8 mouse cellular contexts compared by ENCODE assay signal in genomic region chr13:36116520-36117142, GRCm38 (mm10). TPM values are rescaled to one million over a fixed set of nuclear protein-coding genes. Genes with fewer than 3 reads are reported as not detected.
DNase-seq lines count a peak whose midpoint lies in the region; ATAC-seq and TF ChIP-seq lines count a peak whose summit lies in the region.

No protein-coding gene starts in this region.

- no peak for TF ChIP-seq CTCF in kidney, adult 2 months (conservative IDR thresholded peaks at IDR 0.05; ENCODE audit: insufficient read depth, insufficient read length, low read depth, low read length)

- no peaks in the 10 kb centered on the region for H3K27me3 ChIP-seq in kidney, adult 2 months (replicated peaks; ENCODE audit: control insufficient read depth, insufficient read depth, low read length)
- H3K27me3 ChIP-seq in limb, embryonic 14.5 days (ENCODE audit: control insufficient read depth, insufficient read depth, low read length) = no peaks in the 10 kb centered on the region
- no peaks in the 10 kb centered on the region for H3K27me3 ChIP-seq in midbrain, embryonic 16.5 days (ENCODE audit: control insufficient read depth, insufficient read depth, low read depth, low read length)

- DNase-seq in CD4-positive, CD25-positive, alpha-beta regulatory T cell, adult 2 months (ENCODE audit: low read depth, low spot score) = peak; percentile 41
- peak; percentile 38 for DNase-seq in embryo, embryonic 11 days
- DNase-seq in gastrocnemius, postnatal 14 days = peak; percentile 11
- peak; percentile 72 for DNase-seq in kidney, adult 2 months
- no peak for DNase-seq in limb, embryonic 14.5 days (ENCODE audit: low spot score)
- peak; percentile 9 to 20 for DNase-seq in spleen, postnatal 36 days (ENCODE audit: low spot score in 2 of 2)

- WGBS in kidney, adult 2 months = 6% methylated on average over 21 of the region's 21 CpGs
- 8% methylated on average over 21 of the region's 21 CpGs for WGBS in limb, embryonic 14.5 days
- WGBS in midbrain, embryonic 16.5 days = 5% methylated on average over 21 of the region's 21 CpGs

- peaks cover 9% of the 10 kb centered on the region for H3K4me1 ChIP-seq in kidney, adult 2 months (ENCODE audit: control insufficient read depth, insufficient read depth, low read length)
- peaks cover 8% of the 10 kb centered on the region; the same call in 1 of the 2 replicates for H3K4me1 ChIP-seq in limb, embryonic 14.5 days (ENCODE audit: control insufficient read depth, insufficient read depth, low read length)
- peaks cover 26% of the 10 kb centered on the region for H3K4me1 ChIP-seq in midbrain, embryonic 16.5 days (ENCODE audit: control insufficient read depth, insufficient read depth, low read length)

- TF ChIP-seq POLR2A in kidney, adult 2 months (IDR thresholded peaks at IDR 0.05; ENCODE audit: low read depth, low read length) = no peak
- TF ChIP-seq POLR2A in limb, embryonic 14.5 days (IDR thresholded peaks at IDR 0.05; ENCODE audit: borderline replicate concordance, extremely low read depth, insufficient read depth, insufficient read length) = no peak

- intact Hi-C loops in gastrocnemius, postnatal 14 days (cut with DNase I; ENCODE audit: low total_unique reads) = no loop called here

- no peaks in the 10 kb centered on the region for H3K36me3 ChIP-seq in kidney, adult 2 months (ENCODE audit: control insufficient read depth, insufficient read depth, low read length)
- H3K36me3 ChIP-seq in limb, embryonic 14.5 days (ENCODE audit: control insufficient read depth, insufficient read depth, low read length) = no peaks in the 10 kb centered on the region
- H3K36me3 ChIP-seq in midbrain, embryonic 16.5 days (ENCODE audit: control insufficient read depth, insufficient read depth, low read length) = no peaks in the 10 kb centered on the region

- H3K27ac ChIP-seq in kidney, adult 2 months (ENCODE audit: insufficient read depth, low read depth, low read length) = peak overlapping the region; percentile 18
- H3K27ac ChIP-seq in limb, embryonic 14.5 days (replicated peaks; ENCODE audit: low read depth, low read length) = no peak overlapping the region
- peak overlapping the region; percentile 99 for H3K27ac ChIP-seq in midbrain, embryonic 16.5 days (ENCODE audit: low read length)

- peak overlapping the region; percentile 66 for H3K9ac ChIP-seq in limb, embryonic 14.5 days (ENCODE audit: low read depth, low read length, severe bottlenecking)
- peak overlapping the region; percentile 83 for H3K9ac ChIP-seq in midbrain, embryonic 16.5 days (ENCODE audit: low read depth, low read length)

- ATAC-seq in CD4-positive, CD25-positive, alpha-beta regulatory T cell, adult 4 months = no peak
- ATAC-seq in limb, embryonic 14.5 days (ENCODE audit: low FRiP score, low read depth) = peak; percentile 2; the same call in 1 of the 2 replicates
- peak; percentile 61 for ATAC-seq in midbrain, embryonic 16.5 days

- peak overlapping the region; percentile 81 for H3K4me3 ChIP-seq in kidney, adult 2 months (ENCODE audit: insufficient read depth, low read depth, low read length)
- peak overlapping the region; percentile 64 for H3K4me3 ChIP-seq in limb, embryonic 14.5 days (replicated peaks; ENCODE audit: low read length)
- peak overlapping the region; percentile 80 for H3K4me3 ChIP-seq in midbrain, embryonic 16.5 days (ENCODE audit: low read depth, low read length)

- H3K4me2 ChIP-seq in limb, embryonic 14.5 days (replicated peaks; ENCODE audit: low read depth, low read length, severe bottlenecking) = peak overlapping the region; percentile 88
- H3K4me2 ChIP-seq in midbrain, embryonic 16.5 days (ENCODE audit: low read length) = peak overlapping the region; percentile 70

- no peaks in the 10 kb centered on the region for H3K9me3 ChIP-seq in limb, embryonic 14.5 days (ENCODE audit: control insufficient read depth, low read length)
- H3K9me3 ChIP-seq in midbrain, embryonic 16.5 days (replicated peaks; ENCODE audit: control insufficient read depth, low read length, poor library complexity, severe bottlenecking) = no peaks in the 10 kb centered on the region

RNA-seq across cellular contexts. Expression of gene Fars2, which starts 0.6 kb away (rescaled TPM):
- 10 to 100 TPM; 37.6 to 44.7 TPM for polyA plus RNA-seq in CD4-positive, CD25-positive, alpha-beta regulatory T cell, adult 4 months (2017; shearing (Covaris generic))
- total RNA-seq in gastrocnemius, postnatal 14 days (2021) = 10 to 100 TPM; 36.5 to 37.9 TPM
- 88.1 and 99.1 TPM in 2 replicates for polyA plus RNA-seq in kidney, adult 2 months (2012; rRNA removed)
- 27.6 and 32.3 TPM in 2 replicates for polyA plus RNA-seq in limb, embryonic 14.5 days (2012; rRNA removed)
- 35.2 and 39.2 TPM in 2 replicates for polyA plus RNA-seq in limb, embryonic 14.5 days (2014; fragmentation: Nextera tagmentation; extraction: Ambion mirVana)
- 26.2 and 29.1 TPM in 2 replicates for polyA plus RNA-seq in midbrain, embryonic 16.5 days (2015; fragmentation: Nextera tagmentation; extraction: Ambion mirVana)

RNA-seq across cellular contexts. Expression of gene Lyrm4, which starts 0.7 kb away (rescaled TPM):
- 10 to 100 TPM; 33.2 to 39.2 TPM for polyA plus RNA-seq in CD4-positive, CD25-positive, alpha-beta regulatory T cell, adult 4 months (2017; shearing (Covaris generic))
- 1 to 10 TPM; 4.4 to 5.2 TPM for total RNA-seq in gastrocnemius, postnatal 14 days (2021)
- 8.6 and 10.3 TPM in 2 replicates for polyA plus RNA-seq in kidney, adult 2 months (2012; rRNA removed)
- polyA plus RNA-seq in limb, embryonic 14.5 days (2012; rRNA removed) = 7.1 and 8.9 TPM in 2 replicates
- 27.4 and 28.4 TPM in 2 replicates for polyA plus RNA-seq in limb, embryonic 14.5 days (2014; fragmentation: Nextera tagmentation; extraction: Ambion mirVana)
- 39.2 and 45.5 TPM in 2 replicates for polyA plus RNA-seq in midbrain, embryonic 16.5 days (2015; fragmentation: Nextera tagmentation; extraction: Ambion mirVana)
